Mouse (Mus musculus) spleen, adult 2 months (tissue): Measurements from ENCODE around the gene Iqcf5. TPM values are rescaled to one million over a fixed set of nuclear protein-coding genes. Genes with fewer than 3 reads are reported as not detected.

Experiments used
- DNase-seq, 2 experiments: peaks; one replicate each; pipeline versions ENCODE4 v3.0.0 to v3.0.0-alpha.2; 2012 to 2021; ENCODE audit warnings: low spot score in 2 of 2, low read depth in 1 of 2
- H3K27ac ChIP-seq: fragments of 200-500 bp; 2 replicates; pipeline ENCODE4 v1.5.1; 2012; ENCODE audit warnings: low read length, inconsistent platforms; ENCODE audit not compliant: insufficient read depth
- H3K27me3 ChIP-seq: fragments of 200-500 bp; 2 replicates; pipeline ENCODE4 v1.6.1; 2012; ENCODE audit warnings: mild to moderate bottlenecking, moderate library complexity, low read length, inconsistent platforms; ENCODE audit not compliant: control insufficient read depth, insufficient read depth
- H3K36me3 ChIP-seq: fragments of 200-500 bp; 2 replicates; pipeline ENCODE4 v1.6.1; 2012; ENCODE audit warnings: mild to moderate bottlenecking, low read length, inconsistent platforms; ENCODE audit not compliant: control insufficient read depth, insufficient read depth
- H3K4me1 ChIP-seq: fragments of 200-500 bp; 2 replicates; pipeline ENCODE4 v1.6.1; 2011; ENCODE audit warnings: inconsistent platforms; ENCODE audit not compliant: control insufficient read depth, insufficient read depth, insufficient read length
- H3K4me3 ChIP-seq: fragments of 200-500 bp; 2 replicates; pipeline ENCODE4 v1.5.1; 2011; ENCODE audit warnings: mild to moderate bottlenecking, inconsistent platforms; ENCODE audit not compliant: insufficient read depth, insufficient read length; ENCODE audit errors: extremely low read depth
- CTCF ChIP-seq: fragments of 200-500 bp; IDR thresholded peaks from 2 replicates; pipeline ENCODE4 v1.5.1; 2011; ENCODE audit warnings: mild to moderate bottlenecking, inconsistent platforms; ENCODE audit not compliant: insufficient read depth, insufficient read length, insufficient replicate concordance; ENCODE audit errors: extremely low read depth
- POLR2A ChIP-seq: fragments of 200-500 bp; IDR thresholded peaks from 2 replicates; pipeline ENCODE4 v1.6.1; 2011; ENCODE audit warnings: low read depth, low read length, inconsistent platforms
- WGBS: fragments of 180-500 bp; shearing (Covaris S2); methylation state at CpG from one replicate; pipeline ENCODE4 v1.1.7; 2018; 5-methylcytosine and 5-hydroxymethylcytosine counted together
- polyA plus RNA-seq: library from polyadenylated mRNA; depleted of rRNA; stranded (reverse); fragments of >200 nt; gene quantifications from 2 replicates; pipeline ENCODE4 v1.2.3, GENCODE M21; 2012; rRNA removed

Gene Iqcf5
- polyA plus RNA-seq, 1 experiment = not detected

DNA sequence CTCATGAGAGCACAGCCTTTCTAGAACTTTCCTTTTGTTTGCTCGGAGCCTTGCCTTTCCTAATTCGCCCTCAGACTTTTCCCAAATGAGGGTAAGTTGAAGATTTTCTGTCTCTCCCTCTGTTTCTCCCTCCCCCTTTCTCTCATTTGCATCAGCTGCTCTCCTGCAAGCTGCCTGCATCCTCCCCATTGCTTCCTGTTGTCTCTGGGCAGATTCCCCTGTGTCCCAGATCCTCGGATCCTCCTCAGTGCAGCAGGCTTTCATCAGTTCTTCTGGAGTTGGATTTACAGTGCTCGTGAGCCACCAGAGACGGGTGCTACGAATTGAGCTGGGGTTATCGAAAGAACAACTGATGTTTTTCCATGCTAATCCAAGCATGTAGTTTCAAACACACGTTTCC, 49.7 kb downstream of the Iqcf5 start:
- Histone ChIP-seq H3K4me1 (no peaks in the 10 kb centered on the region), H3K27ac (no peak overlapping the region), H3K27me3 (no peaks in the 10 kb centered on the region), H3K4me3 (no peak overlapping the region), H3K36me3 (no peaks in the 10 kb centered on the region)
- WGBS = 81% methylated on average over 8 of the region's 8 CpGs
- TF ChIP-seq POLR2A (no peak), CTCF (no peak)
- no peak for DNase-seq

Other genes with a start within 250 kb of the Iqcf5 start
- gene Poc1a, start 233.5 kb upstream of the Iqcf5 start, polyA plus RNA-seq = 6.8 and 8.4 TPM in 2 replicates
- 73.1 and 93.2 TPM in 2 replicates for gene Dusp7, start 145.9 kb upstream of the Iqcf5 start, polyA plus RNA-seq
- gene Rpl29, start 85.1 kb upstream of the Iqcf5 start, polyA plus RNA-seq = 365 and 397 TPM in 2 replicates
- 7.7 and 9.2 TPM in 2 replicates for gene Acy1, start 76.3 kb upstream of the Iqcf5 start, polyA plus RNA-seq
- gene Abhd14b, start 67.1 kb upstream of the Iqcf5 start, polyA plus RNA-seq = 14.6 and 16.7 TPM in 2 replicates
- 11.5 and 12.7 TPM in 2 replicates for gene Abhd14a, start 66.9 kb upstream of the Iqcf5 start, polyA plus RNA-seq
- 15.8 and 22.4 TPM in 2 replicates for gene Pcbp4, start 61.3 kb upstream of the Iqcf5 start, polyA plus RNA-seq
- 0.28 and 0.66 TPM in 2 replicates for gene Gpr62, start 48.6 kb upstream of the Iqcf5 start, polyA plus RNA-seq
- 33.9 and 36.8 TPM in 2 replicates for gene Rrp9, start 38.6 kb upstream of the Iqcf5 start, polyA plus RNA-seq
- gene Parp3, start 37.6 kb upstream of the Iqcf5 start, polyA plus RNA-seq = 43.3 and 57.9 TPM in 2 replicates
- not detected in 2 replicates for gene Iqcf1, start 14.6 kb upstream of the Iqcf5 start, polyA plus RNA-seq
- not detected in 2 replicates for gene Iqcf3, start 47.1 kb downstream of the Iqcf5 start, polyA plus RNA-seq
- not detected in 2 replicates for gene Iqcf4, start 56.4 kb downstream of the Iqcf5 start, polyA plus RNA-seq
- gene Iqcf6, start 112.0 kb downstream of the Iqcf5 start, polyA plus RNA-seq = not detected in 2 replicates
- 0.06 TPM in 1 of 2 replicates, not detected in the other for gene Grm2, start 141.5 kb downstream of the Iqcf5 start, polyA plus RNA-seq
- 43.5 and 46.5 TPM in 2 replicates for gene Tex264, start 171.4 kb downstream of the Iqcf5 start, polyA plus RNA-seq